Mouse (Mus musculus): ENCODE measurements around the gene Tbc1d2b. TPM values are rescaled to one million over a fixed set of nuclear protein-coding genes. Genes with fewer than 3 reads are reported as not detected.

The Tbc1d2b gene
- total RNA-seq, 1 experiment from 2014 or later = 30.9 TPM

DNA sequence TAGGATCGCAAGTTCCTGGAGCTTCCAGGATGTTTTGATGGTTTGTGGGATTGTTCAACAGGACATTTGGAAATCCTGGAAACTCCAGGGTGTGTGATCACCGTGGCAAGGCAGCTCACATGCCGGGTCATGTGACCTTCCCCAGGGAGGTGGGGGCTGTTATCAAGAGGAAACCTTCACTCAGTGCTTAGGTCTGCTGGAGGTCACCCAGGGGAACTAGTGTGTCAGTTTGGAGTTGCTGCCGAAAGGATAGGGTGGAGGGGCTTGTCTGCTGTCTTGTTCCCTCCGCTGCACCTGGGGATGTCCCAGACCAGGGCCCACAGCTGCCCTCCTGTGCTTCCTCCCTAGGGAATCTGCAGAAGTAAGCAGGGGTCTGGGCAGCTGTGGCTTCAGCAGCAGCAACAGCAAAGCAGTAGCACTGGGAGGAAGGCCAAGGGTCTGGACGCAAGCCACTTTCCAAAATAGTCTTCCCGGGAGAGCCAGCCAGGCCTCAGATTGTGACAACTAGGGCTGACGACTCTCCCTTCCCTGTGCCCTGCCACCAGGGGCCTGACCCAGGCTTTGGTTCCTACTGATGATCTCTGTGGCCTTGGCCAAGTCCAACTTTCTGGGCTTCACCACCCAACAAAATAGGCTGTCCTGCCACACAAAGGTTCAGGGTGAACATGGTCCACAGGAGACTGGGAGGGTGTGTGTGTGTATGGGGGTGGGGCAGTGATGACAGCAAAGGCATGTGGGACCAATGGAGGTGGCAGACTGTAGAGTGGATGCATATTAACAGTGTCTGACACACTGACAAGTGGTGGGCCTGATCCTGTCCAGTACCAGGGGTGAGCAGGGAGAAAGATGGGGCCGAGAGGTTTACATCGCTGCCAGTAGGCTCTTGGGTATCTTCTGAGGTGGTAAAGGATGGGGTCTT, 71.8 kb downstream of the Tbc1d2b start:
- ATAC-seq (replicated peaks in 1 of 2; ENCODE audit: insufficient read depth in 1 of 2, low FRiP score in 2 of 2, low TSS enrichment in 1 of 2, low read depth in 1 of 2, poor library complexity in 2 of 2, severe bottlenecking in 2 of 2) = no peak

DNA sequence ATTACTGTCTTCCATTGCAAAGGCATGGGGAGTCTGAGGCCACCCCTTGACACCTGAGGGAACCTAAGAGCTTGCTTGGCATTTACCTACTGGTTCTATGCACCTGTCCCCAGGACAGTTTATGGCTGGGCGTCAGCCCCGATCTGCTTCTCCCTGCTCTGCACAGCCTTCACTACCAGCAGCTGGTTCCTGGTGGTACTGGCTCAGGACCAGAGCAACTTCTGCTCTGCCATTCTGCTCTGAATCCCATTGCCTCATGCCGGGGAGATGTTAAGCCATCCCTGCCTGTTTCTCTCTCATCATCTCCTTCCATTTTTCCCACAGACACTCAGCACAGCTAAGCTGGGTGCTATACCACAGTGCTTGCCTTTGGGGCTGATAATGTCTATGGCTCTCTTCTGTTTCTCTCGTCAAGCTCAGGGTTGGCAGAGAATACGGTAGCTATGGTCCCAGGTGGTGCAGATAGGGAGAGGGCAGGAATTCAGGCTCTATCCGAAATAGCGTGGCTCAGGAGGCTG, 72.7 kb downstream of the Tbc1d2b start:
- no peak for ATAC-seq (replicated peaks in 1 of 2; ENCODE audit: insufficient read depth in 1 of 2, low FRiP score in 2 of 2, low TSS enrichment in 1 of 2, low read depth in 1 of 2, poor library complexity in 2 of 2, severe bottlenecking in 2 of 2)

DNA sequence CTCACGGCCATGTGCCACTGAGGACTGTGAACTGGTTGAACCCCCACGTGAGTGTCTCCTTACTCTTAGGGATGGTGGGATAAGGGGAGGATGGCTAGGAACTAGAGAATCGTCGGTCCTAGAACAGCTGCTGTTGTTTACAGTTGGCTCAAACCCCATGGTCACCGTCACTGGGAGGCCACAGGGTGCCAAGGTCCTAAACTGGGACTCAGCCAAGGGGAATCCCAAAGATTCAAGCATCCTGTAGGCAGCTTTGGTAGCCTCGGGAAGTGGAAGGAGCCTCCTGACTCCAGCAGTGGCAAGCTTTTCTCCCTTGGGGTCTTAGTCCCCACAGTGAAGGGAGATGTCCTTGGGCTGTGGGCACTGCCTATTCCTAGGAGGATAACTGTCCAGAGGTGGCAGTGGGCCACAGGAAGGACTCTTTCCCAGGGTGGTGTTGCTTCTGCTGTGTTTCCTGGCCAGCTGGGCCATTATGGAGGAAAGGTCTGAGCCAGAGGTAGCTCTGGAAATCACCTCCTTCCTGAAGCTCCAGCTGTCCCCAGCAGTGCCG, 73.4 kb downstream of the Tbc1d2b start:
- no peak for ATAC-seq (replicated peaks in 1 of 2; ENCODE audit: insufficient read depth in 1 of 2, low FRiP score in 2 of 2, low TSS enrichment in 1 of 2, low read depth in 1 of 2, poor library complexity in 2 of 2, severe bottlenecking in 2 of 2)

DNA sequence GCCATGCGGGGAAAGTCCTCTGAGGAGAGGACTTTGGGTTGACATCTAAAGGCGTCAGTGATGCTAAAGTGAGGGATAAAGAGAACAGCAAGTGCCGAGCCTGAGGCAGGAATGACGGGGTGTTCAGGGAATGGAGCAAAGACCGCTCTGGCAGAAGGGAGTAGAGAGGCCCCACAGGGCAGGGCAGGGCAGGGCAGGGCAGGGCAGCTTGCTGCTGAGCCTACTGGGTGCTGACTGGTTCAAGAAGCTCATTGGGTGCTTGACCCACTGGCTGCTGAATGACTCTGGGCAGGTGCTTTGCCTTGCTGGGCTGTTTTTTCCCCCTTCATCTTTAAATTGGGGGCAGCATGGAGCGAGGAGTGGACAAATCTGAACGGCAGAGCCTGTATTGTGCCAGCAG, 74.3 kb downstream of the Tbc1d2b start:
- no peak for ATAC-seq (replicated peaks in 1 of 2; ENCODE audit: insufficient read depth in 1 of 2, low FRiP score in 2 of 2, low TSS enrichment in 1 of 2, low read depth in 1 of 2, poor library complexity in 2 of 2, severe bottlenecking in 2 of 2)

DNA sequence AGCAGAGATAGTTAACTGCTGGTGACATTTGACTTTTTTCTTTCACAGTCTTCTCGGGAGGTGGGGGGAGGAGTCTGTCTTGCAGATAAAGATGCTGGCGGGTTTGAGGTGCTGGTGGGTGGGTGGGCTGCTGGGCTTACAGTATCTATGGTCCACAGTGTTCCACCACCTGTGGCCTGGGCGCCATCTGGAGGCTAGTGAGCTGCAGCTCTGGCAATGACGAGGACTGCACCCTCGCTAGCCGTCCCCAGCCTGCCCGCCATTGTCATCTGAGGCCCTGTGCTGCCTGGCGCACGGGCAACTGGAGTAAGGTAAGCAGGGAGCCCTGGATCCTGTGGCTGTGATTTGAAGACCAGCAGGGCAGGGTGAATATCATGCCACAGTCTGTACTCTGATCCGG, 75.6 kb downstream of the Tbc1d2b start:
- no peak for ATAC-seq (replicated peaks in 1 of 2; ENCODE audit: insufficient read depth in 1 of 2, low FRiP score in 2 of 2, low TSS enrichment in 1 of 2, low read depth in 1 of 2, poor library complexity in 2 of 2, severe bottlenecking in 2 of 2)

DNA sequence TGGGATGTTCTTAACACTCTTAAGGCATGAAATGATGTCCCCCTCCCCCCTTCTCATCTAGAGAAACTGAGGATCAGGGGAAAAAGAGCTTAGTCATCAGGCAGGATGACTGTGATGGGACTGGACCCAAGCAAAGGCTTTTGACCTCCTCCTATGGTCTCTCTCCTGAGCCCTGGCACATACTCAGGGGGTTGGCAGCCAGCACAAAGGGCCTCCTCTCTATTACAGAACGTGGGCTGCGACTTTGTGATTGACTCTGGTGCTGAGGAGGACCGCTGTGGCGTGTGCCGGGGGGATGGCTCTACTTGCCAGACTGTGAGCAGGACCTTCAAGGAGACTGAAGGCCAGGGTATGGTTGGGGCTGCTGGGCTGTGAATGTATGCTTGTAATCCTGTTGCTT, 81.2 kb downstream of the Tbc1d2b start:
- no peak for ATAC-seq (replicated peaks in 1 of 2; ENCODE audit: insufficient read depth in 1 of 2, low FRiP score in 2 of 2, low TSS enrichment in 1 of 2, low read depth in 1 of 2, poor library complexity in 2 of 2, severe bottlenecking in 2 of 2)

DNA sequence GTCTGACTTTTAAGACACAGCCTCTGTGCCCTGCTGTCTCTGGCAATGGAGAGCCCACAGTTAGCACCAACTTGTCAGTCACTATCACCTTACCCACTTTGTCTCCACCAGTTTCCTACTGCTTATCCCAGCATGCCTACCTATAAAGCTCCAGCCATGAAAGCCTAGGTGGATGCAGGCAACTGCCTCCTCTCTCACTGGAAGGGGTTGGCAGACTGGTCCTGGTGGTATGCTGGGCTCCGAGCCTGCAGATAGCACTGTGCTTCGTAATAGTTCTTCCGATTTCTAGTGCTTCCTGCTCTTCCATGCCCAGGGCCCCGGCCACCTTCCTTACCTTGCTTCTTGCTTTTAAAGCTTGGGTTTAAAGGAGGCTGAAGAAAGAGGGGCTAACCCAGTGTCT, 81.7 kb downstream of the Tbc1d2b start:
- no peak for ATAC-seq (replicated peaks in 1 of 2; ENCODE audit: insufficient read depth in 1 of 2, low FRiP score in 2 of 2, low TSS enrichment in 1 of 2, low read depth in 1 of 2, poor library complexity in 2 of 2, severe bottlenecking in 2 of 2)

DNA sequence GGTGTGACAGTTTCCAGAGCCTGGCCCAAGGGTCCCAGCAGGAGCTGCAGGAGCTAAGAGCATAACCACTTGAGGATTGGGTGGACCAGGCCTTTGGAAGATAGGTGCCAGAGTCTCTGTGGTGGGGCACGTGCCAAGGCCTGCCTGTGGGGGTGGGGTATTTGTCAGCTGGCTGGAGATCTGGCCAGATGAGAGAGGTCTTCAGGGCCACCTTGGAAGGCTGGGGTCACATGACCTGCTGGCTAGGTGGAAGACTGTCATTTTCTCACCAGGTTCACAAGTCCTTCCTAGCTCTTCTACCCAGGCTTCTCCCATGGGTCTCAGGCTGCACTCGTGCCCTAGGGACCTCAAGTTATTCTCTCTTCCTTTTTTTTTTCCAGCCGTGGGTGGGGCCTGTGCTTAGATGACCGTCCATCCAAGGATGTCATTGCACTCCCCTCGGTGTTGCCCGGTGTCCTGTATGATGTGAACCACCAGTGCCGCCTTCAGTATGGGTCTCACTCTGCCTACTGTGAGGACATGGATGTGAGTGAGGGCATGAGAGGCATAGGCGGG, 85.2 kb downstream of the Tbc1d2b start:
- no peak for ATAC-seq (replicated peaks in 1 of 2; ENCODE audit: insufficient read depth in 1 of 2, low FRiP score in 2 of 2, low TSS enrichment in 1 of 2, low read depth in 1 of 2, poor library complexity in 2 of 2, severe bottlenecking in 2 of 2)

DNA sequence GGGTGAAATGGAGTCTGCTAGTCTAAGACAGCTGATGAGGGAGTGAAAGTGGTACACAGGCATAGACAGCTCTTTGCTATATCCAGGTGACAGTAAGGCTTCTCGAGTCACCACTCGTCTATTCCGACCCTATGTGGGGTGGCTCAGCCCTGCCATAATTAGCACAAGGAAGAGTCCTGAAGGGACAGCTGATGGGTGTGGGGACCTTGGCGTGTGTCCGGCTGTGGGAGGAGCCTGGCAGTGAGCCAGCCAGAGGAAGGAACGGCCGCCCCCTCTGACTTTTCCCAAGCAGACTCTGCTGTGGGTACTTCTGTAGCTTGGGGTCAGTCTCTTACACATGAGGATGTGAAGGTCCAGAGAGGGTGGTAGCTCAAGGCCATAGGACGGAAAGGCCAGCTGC, 86.5 kb downstream of the Tbc1d2b start:
- ATAC-seq (replicated peaks in 1 of 2; ENCODE audit: insufficient read depth in 1 of 2, low FRiP score in 2 of 2, low TSS enrichment in 1 of 2, low read depth in 1 of 2, poor library complexity in 2 of 2, severe bottlenecking in 2 of 2) = no peak

DNA sequence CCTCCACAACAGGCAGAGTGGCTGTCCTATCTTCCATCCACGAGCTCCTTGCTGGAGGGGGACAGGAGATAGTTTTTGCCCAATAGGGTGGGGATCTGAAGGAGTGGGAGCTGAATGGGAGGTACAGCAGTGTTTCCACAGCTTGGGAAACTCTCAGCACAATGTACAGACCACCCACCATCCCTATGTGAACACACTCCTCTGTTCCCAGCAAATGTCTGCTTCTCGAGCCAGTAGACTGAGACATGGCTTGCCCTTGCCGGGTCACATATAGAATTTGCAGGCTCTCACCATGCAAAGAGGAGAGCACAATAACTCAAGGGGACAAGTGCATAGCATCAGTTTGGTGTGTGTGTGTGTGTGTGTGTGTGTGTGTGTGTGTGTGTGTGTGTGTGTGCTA, 87.1 kb downstream of the Tbc1d2b start:
- no peak for ATAC-seq (replicated peaks in 1 of 2; ENCODE audit: insufficient read depth in 1 of 2, low FRiP score in 2 of 2, low TSS enrichment in 1 of 2, low read depth in 1 of 2, poor library complexity in 2 of 2, severe bottlenecking in 2 of 2)

DNA sequence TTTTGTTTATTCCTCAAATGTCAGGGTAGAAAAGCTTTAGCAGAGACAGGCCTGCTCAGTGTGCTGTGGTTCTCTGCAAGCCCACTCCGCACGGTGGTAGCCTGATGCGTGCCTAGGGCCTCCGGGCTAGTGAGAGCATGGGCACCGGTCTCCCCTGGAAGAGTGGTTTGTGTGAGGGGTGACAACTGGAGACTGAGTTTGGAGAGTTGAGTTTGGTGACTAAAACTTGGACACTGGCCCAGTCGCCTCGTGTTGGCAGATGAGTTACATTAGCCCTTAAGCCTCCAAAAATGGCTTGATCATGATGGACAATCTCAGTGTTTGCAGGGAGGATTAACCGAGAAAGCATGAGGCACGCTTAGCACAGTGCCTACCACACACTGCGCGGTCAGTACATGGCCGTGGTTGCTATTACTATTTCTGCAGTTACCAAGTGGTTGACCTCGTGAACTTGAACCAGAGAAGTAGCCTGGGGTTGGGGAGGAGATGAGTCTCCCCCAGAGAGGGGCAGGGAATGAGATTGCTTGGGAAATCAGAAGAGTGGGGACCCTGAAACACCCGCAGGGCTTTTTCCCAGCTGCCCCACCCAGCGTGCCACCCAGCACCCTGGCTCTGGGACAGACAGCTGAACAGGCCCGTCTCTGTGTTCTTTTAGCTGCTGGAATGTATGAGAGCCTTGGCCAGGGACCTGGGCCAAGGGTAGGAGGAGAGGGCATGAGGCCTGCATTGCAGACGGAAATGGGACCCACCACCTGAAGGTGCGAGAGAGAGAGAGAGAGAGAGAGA, 87.8 kb downstream of the Tbc1d2b start:
- ATAC-seq (replicated peaks in 1 of 2; ENCODE audit: insufficient read depth in 1 of 2, low FRiP score in 2 of 2, low TSS enrichment in 1 of 2, low read depth in 1 of 2, poor library complexity in 2 of 2, severe bottlenecking in 2 of 2) = no peak

DNA sequence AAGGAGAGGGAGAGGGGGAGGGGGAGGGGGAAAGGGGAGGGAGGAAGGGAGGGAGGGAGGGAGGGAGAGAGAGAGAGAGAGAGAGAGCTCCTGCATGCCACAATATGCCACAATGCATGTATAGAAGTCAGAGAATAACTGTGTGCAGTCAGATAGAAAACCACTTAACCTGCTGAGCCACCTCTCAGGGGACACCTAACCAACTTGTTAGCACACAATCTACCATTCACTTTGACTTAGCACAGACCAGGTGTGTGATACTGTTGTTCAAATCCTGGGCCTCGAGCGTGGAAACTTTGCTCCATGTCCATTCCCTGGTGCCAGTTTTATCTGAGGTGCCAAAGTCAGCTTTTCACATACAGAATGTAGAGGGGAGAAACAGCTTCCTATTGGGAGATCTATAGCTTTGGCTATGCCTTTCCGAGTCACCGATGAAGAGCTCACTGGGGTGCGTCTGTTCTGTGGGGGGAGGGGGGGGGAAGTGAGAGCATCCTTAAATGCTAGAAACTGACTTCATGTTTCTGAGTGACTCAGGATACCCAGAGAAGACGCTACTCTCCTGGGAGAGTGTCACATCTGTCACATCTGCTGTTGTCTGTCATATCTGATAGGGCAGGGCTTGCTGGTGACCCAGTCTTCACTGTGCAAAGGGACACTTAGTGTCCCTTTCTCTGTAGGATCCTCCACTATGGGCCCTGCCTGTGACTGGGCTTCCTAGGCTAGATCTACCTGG, 88.8 kb downstream of the Tbc1d2b start:
- no peak for ATAC-seq (replicated peaks in 1 of 2; ENCODE audit: insufficient read depth in 1 of 2, low FRiP score in 2 of 2, low TSS enrichment in 1 of 2, low read depth in 1 of 2, poor library complexity in 2 of 2, severe bottlenecking in 2 of 2)

DNA sequence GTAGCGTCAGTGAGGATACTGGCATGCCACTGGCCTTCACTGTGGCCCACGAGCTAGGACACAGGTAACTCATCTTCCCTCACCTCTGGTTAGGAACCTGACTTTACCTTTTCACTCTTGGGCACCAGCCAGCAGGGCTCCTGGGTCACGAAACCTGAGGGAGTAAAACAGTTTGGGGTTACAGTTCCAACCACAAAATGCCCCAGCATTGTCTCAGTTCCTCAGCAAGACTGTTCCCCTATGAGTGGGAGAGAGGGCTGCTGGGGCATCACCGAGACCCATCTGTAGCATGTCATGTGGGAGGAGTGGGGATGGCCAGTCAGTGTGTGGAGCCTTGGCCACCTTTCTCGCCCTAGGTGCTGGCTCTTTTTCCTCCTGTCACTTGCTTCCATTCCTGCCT, 91.2 kb downstream of the Tbc1d2b start:
- ATAC-seq (replicated peaks in 1 of 2; ENCODE audit: insufficient read depth in 1 of 2, low FRiP score in 2 of 2, low TSS enrichment in 1 of 2, low read depth in 1 of 2, poor library complexity in 2 of 2, severe bottlenecking in 2 of 2) = no peak

DNA sequence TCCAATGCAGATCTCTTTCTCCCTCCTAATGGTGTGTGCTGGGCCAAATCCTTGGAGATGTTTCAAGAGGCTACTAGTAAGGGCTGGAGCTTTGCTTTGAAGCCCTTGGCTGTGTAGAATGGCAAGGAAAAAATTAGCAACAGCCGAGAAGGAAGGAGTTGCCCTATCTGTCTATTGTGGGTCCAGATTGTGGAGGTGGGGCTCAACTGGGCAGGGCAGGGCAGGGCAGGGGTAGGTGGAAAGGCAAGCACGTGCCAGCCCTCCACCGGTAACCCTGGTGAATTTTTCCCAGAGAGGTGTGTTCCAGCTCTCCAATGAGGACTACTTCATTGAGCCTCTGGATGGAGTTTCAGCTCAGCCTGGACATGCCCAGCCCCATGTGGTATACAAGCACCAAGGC, 97.3 kb downstream of the Tbc1d2b start:
- ATAC-seq (replicated peaks in 1 of 2; ENCODE audit: insufficient read depth in 1 of 2, low FRiP score in 2 of 2, low TSS enrichment in 1 of 2, low read depth in 1 of 2, poor library complexity in 2 of 2, severe bottlenecking in 2 of 2) = no peak

DNA sequence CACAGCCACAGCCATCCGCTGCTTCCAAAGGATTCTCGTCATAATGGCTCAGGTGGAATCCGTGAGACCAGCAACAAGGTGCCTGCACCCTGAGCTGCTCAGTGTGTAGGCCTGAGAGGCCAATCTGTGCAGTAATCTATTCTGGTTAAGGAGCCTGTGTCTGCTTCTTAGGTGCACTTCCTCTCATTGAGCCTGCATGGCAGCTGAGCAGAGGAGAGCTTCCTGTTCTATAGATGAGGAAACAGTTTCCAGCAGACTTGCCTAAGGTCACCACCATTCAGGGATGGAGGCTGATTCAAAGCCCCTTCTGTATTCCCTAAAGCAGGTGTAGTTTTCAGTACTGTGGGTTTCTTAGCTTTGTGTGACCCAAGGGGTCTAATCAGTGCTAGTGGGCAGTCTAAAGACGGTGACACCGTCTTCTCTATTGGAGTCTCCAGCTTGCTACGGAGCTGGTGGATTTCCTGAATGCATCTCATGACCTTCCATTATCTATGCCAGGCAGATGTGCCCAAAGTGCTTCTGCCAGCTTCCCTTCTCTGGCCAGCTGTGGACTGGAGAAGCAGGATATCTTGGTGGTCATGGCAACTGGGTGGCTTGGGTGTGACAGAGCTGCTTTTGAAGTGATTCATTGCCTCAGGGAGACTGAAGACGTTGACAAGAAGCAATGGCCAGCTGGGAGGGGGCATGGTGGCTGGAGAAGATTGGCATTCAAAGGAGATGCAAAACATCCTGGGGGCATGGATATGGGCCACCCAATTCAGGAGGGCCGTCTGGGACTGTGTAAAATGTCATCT, 97.9 kb downstream of the Tbc1d2b start:
- ATAC-seq (replicated peaks in 1 of 2; ENCODE audit: insufficient read depth in 1 of 2, low FRiP score in 2 of 2, low TSS enrichment in 1 of 2, low read depth in 1 of 2, poor library complexity in 2 of 2, severe bottlenecking in 2 of 2) = peak; percentile 23 to 57; a peak in 2 of 4 replicates

DNA sequence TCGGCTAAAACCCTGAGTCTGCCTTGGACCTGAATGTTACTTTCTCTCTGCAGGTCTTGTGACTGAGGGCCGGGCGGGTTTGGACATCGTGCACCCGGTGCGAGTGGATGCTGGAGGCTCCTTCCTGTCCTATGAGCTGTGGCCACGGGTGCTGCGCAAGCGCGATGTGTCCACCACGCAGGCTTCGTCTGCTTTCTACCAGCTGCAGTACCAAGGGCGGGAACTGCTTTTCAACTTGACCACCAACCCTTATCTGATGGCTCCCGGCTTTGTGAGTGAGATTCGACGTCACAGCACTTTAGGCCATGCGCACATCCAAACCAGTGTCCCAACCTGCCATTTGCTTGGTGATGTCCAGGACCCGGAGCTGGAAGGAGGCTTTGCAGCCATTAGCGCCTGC, 99.2 kb downstream of the Tbc1d2b start:
- no peak for ATAC-seq (replicated peaks in 1 of 2; ENCODE audit: insufficient read depth in 1 of 2, low FRiP score in 2 of 2, low TSS enrichment in 1 of 2, low read depth in 1 of 2, poor library complexity in 2 of 2, severe bottlenecking in 2 of 2)

All from hematopoietic stem cell, adult 5-6 weeks (primary cell).